Mouse (Mus musculus): ENCODE measurements at regions not wholly inside any gene's neighbourhood (a gene's known extent, or its start where the extent isn't known, plus 50 kb on each side); places are given as distances from the start of the nearest gene placed in this dataset.

GRCm38 (mm10) chr13:53996867-53997266, 58.6 kb downstream of the Drd1 start:
- DNase-seq (ENCODE audit: low spot score), result no peak

GRCm38 (mm10) chr13:53992863-53993451, 62.5 kb downstream of the Drd1 start:
- DNase-seq (ENCODE audit: low spot score), result no peak

GRCm38 (mm10) chr13:53979226-53979625, 76.3 kb downstream of the Drd1 start:
- no peak for DNase-seq (ENCODE audit: low spot score)

GRCm38 (mm10) chr13:53969421-53969820, 86.1 kb downstream of the Drd1 start:
- DNase-seq (ENCODE audit: low spot score), result no peak

GRCm38 (mm10) chr13:53956167-53956566, 99.3 kb downstream of the Drd1 start:
- no peak for DNase-seq (ENCODE audit: low spot score)

GRCm38 (mm10) chr13:53948056-53948455, 107.4 kb downstream of the Drd1 start:
- no peak for DNase-seq (ENCODE audit: low spot score)

GRCm38 (mm10) chr13:53945681-53946080, 109.8 kb downstream of the Drd1 start:
- DNase-seq (ENCODE audit: low spot score), result peak; percentile 60

GRCm38 (mm10) chr13:53941005-53941747, 114.3 kb downstream of the Drd1 start:
- DNase-seq (ENCODE audit: low spot score), result no peak

- no peak for DNase-seq (ENCODE audit: low spot score)
Observed at GRCm38 (mm10) chr13:53935174-53935699, 120.3 kb downstream of the Drd1 start.

GRCm38 (mm10) chr13:53934457-53934856, 121.0 kb downstream of the Drd1 start:
- no peak for DNase-seq (ENCODE audit: low spot score)

GRCm38 (mm10) chr13:53926128-53926527, 129.4 kb downstream of the Drd1 start:
- DNase-seq (ENCODE audit: low spot score), result no peak

GRCm38 (mm10) chr13:53924433-53924832, 131.1 kb downstream of the Drd1 start:
- no peak for DNase-seq (ENCODE audit: low spot score)

GRCm38 (mm10) chr13:53923721-53924374, 131.7 kb downstream of the Drd1 start:
- no peak for DNase-seq (ENCODE audit: low spot score)

- no peak for DNase-seq (ENCODE audit: low spot score)
Observed at GRCm38 (mm10) chr13:53921796-53922195, 133.7 kb downstream of the Drd1 start.

GRCm38 (mm10) chr13:53919851-53920381, 135.6 kb downstream of the Drd1 start:
- DNase-seq (ENCODE audit: low spot score), result no peak

- DNase-seq (ENCODE audit: low spot score), result no peak
Observed at GRCm38 (mm10) chr13:53915456-53915855, 140.0 kb downstream of the Drd1 start.

- DNase-seq (ENCODE audit: low spot score), result no peak
Observed at GRCm38 (mm10) chr13:53914434-53914833, 141.1 kb downstream of the Drd1 start.

- no peak for DNase-seq (ENCODE audit: low spot score)
Observed at GRCm38 (mm10) chr13:53913501-53913900, 142.0 kb downstream of the Drd1 start.

- DNase-seq (ENCODE audit: low spot score), result no peak
Observed at GRCm38 (mm10) chr13:53911846-53912245, 143.7 kb downstream of the Drd1 start.

- no peak for DNase-seq (ENCODE audit: low spot score)
Observed at GRCm38 (mm10) chr13:53911261-53911660, 144.2 kb downstream of the Drd1 start.

- no peak for DNase-seq (ENCODE audit: low spot score)
Observed at GRCm38 (mm10) chr13:53910251-53910650, 145.3 kb downstream of the Drd1 start.

GRCm38 (mm10) chr13:53904471-53904870, 151.0 kb downstream of the Drd1 start:
- DNase-seq (ENCODE audit: low spot score), result no peak

All from heart, adult 8-10 months (tissue).